Mouse (Mus musculus) intestine, embryonic 16.5 days (tissue): Measurements from ENCODE around the gene Syn2. TPM values are rescaled to one million over a fixed set of nuclear protein-coding genes. Genes with fewer than 3 reads are reported as not detected.

Source experiments
- ATAC-seq: fragments of 200-750 bp; cut with Nextera tagmentation; 2 replicates; pipeline ENCODE4 v1.8.0; 2017; ENCODE audit warnings: moderate TSS enrichment, moderate library complexity
- H3K27ac ChIP-seq: fragments of 300-500 bp; sonication (generic); 2 replicates; pipeline ENCODE4 v1.5.1; 2014; ENCODE audit warnings: mild to moderate bottlenecking, low read length
- H3K27me3 ChIP-seq: fragments of 300-500 bp; sonication (generic); replicated peaks from 2 replicates; pipeline ENCODE4 v1.6.1; 2014; ENCODE audit warnings: low read length, control low read depth, mixed read lengths; ENCODE audit not compliant: control insufficient read depth, insufficient read depth
- H3K36me3 ChIP-seq: fragments of 300-500 bp; sonication (generic); 2 replicates; pipeline ENCODE4 v1.6.1; 2014; ENCODE audit warnings: low read length, control low read depth; ENCODE audit not compliant: control insufficient read depth, insufficient read depth
- H3K4me1 ChIP-seq: fragments of 300-500 bp; sonication (generic); 2 replicates; pipeline ENCODE4 v1.6.1; 2014; ENCODE audit warnings: low read length, control low read depth, mixed read lengths; ENCODE audit not compliant: control insufficient read depth, insufficient read depth
- H3K4me2 ChIP-seq: fragments of 300-500 bp; sonication (generic); 2 replicates; pipeline ENCODE4 v1.6.1; 2014; ENCODE audit warnings: low read depth, low read length, control low read depth
- H3K4me3 ChIP-seq: fragments of 300-500 bp; sonication (generic); 2 replicates; pipeline ENCODE4 v1.5.1; 2014; ENCODE audit warnings: mild to moderate bottlenecking, low read length
- H3K9ac ChIP-seq: fragments of 300-500 bp; sonication (generic); 2 replicates; pipeline ENCODE4 v1.6.1; 2014; ENCODE audit warnings: low read depth, low read length
- H3K9me3 ChIP-seq: fragments of 300-500 bp; sonication (generic); 2 replicates; pipeline ENCODE4 v1.6.1; 2016; ENCODE audit warnings: low read length, control low read depth; ENCODE audit not compliant: control insufficient read depth
- whole genome bisulfite sequencing: fragments of 180-500 bp; shearing (Covaris S2); extraction: QIAGEN DNeasy Blood & Tissue Kit; methylation state at CpG from one replicate; pipeline ENCODE4 v1.1.7; 2014; 5-methylcytosine and 5-hydroxymethylcytosine counted together
- polyA plus RNA-seq: library from polyadenylated mRNA; unstranded; fragments of >200 nt; fragmentation: Nextera tagmentation; extraction: Ambion mirVana; gene quantifications from 2 replicates; pipeline ENCODE4 v1.2.1, GENCODE M21; 2015

Syn2 gene
- polyA plus RNA-seq, 1 experiment from 2014 or later, result 0.89 TPM

- 0 out of 2 replicates have a peak, but pooled peaks cover 3% of the 10 kb centered on the region for H3K4me1 ChIP-seq
- H3K27ac ChIP-seq, result no peak overlapping the region
- no peaks in the 10 kb centered on the region for H3K27me3 ChIP-seq
- no peak overlapping the region for H3K4me3 ChIP-seq
- H3K9me3 ChIP-seq, result 0 out of 2 replicates have a peak, but pooled peaks cover 4% of the 10 kb centered on the region
- 60% methylated on average over 3 of the region's 3 CpGs for WGBS
- no peak overlapping the region for H3K4me2 ChIP-seq
- H3K9ac ChIP-seq, result no peak overlapping the region
- H3K36me3 ChIP-seq, result no peaks in the 10 kb centered on the region
- ATAC-seq, result no peak
Observed at GRCm38 (mm10) chr6:115210820-115211219, 76.1 kb downstream of the Syn2 start.

- H3K36me3 ChIP-seq, result no peaks in the 10 kb centered on the region
- H3K4me2 ChIP-seq, result no peak overlapping the region
- H3K9me3 ChIP-seq, result 0 out of 2 replicates have a peak, but pooled peaks cover 1% of the 10 kb centered on the region
- no peak for ATAC-seq
- no peak overlapping the region for H3K9ac ChIP-seq
- no peaks in the 10 kb centered on the region for H3K27me3 ChIP-seq
- 0 out of 2 replicates have a peak, but pooled peaks cover 3% of the 10 kb centered on the region for H3K4me1 ChIP-seq
- 48% methylated on average over 5 of the region's 5 CpGs for WGBS
- H3K27ac ChIP-seq, result peak overlapping the region; percentile 33
- H3K4me3 ChIP-seq, result no peak overlapping the region
Observed at GRCm38 (mm10) chr6:115212132-115212903, 77.6 kb downstream of the Syn2 start.

- Histone ChIP-seq H3K36me3 (no peaks in the 10 kb centered on the region), H3K4me2 (no peak overlapping the region), H3K4me3 (no peak overlapping the region), H3K4me1 (0 out of 2 replicates have a peak, but pooled peaks cover 3% of the 10 kb centered on the region), H3K9me3 (no peaks in the 10 kb centered on the region), H3K27ac (no peak overlapping the region), H3K9ac (no peak overlapping the region), H3K27me3 (no peaks in the 10 kb centered on the region)
- 53% methylated on average over 5 of the region's 5 CpGs for WGBS
- no peak for ATAC-seq
Observed at GRCm38 (mm10) chr6:115213129-115213528, 78.4 kb downstream of the Syn2 start.

- no peaks in the 10 kb centered on the region for H3K36me3 ChIP-seq
- ATAC-seq, result no peak
Observed at GRCm38 (mm10) chr6:115221215-115221641, 86.5 kb downstream of the Syn2 start.

GRCm38 (mm10) chr6:115225519-115225918 is 90.8 kb downstream of the Syn2 start:
- WGBS, result 53% methylated on average over 3 of the region's 3 CpGs
- no peaks in the 10 kb centered on the region for H3K4me1 ChIP-seq
- no peak overlapping the region for H3K9ac ChIP-seq
- no peak overlapping the region for H3K4me3 ChIP-seq
- no peak for ATAC-seq
- no peak overlapping the region for H3K4me2 ChIP-seq
- no peak overlapping the region for H3K27ac ChIP-seq
- no peaks in the 10 kb centered on the region for H3K27me3 ChIP-seq
- H3K9me3 ChIP-seq, result no peaks in the 10 kb centered on the region
- no peaks in the 10 kb centered on the region for H3K36me3 ChIP-seq

More at GRCm38 (mm10) chr6:115221215-115221641, 86.5 kb downstream of the Syn2 start:
- Histone ChIP-seq H3K27ac (no peak overlapping the region), H3K9ac (no peak overlapping the region), H3K27me3 (no peaks in the 10 kb centered on the region), H3K9me3 (no peaks in the 10 kb centered on the region), H3K4me3 (no peak overlapping the region), H3K4me2 (no peak overlapping the region), H3K4me1 (no peaks in the 10 kb centered on the region)
- 79% methylated on average over 8 of the region's 8 CpGs for WGBS

- ATAC-seq, result no peak
- WGBS, result 69% methylated on average over 4 of the region's 4 CpGs
- no peak within 1 kb of the TSS for H3K27ac ChIP-seq
Observed at GRCm38 (mm10) chr6:115227043-115227442, 92.3 kb downstream of the Syn2 start, which contains the start of gene Gm17482. Gm17482 (plus strand) TSS chr6:115227343.

GRCm38 (mm10) chr6:115227529-115227928 is 92.8 kb downstream of the Syn2 start:
- peak; percentile 50; the same call in 1 of the 2 replicates for ATAC-seq
- 0% methylated on average over 2 of the region's 2 CpGs for WGBS
- no peak overlapping the region for H3K27ac ChIP-seq

More at GRCm38 (mm10) chr6:115227043-115227442, 92.3 kb downstream of the Syn2 start, which contains the start of gene Gm17482:
- no peaks in the 10 kb centered on the region for H3K27me3 ChIP-seq
- H3K4me2 ChIP-seq, result no peak within 1 kb of the TSS
- H3K9me3 ChIP-seq, result no peaks in the 10 kb centered on the region
- H3K4me1 ChIP-seq, result no peaks in the 10 kb centered on the region
- H3K9ac ChIP-seq, result no peak within 1 kb of the TSS
- no peaks in the 10 kb centered on the region for H3K36me3 ChIP-seq
- no peak within 1 kb of the TSS for H3K4me3 ChIP-seq

GRCm38 (mm10) chr6:115230557-115230956 is 95.9 kb downstream of the Syn2 start:
- no peaks in the 10 kb centered on the region for H3K36me3 ChIP-seq
- no peaks in the 10 kb centered on the region for H3K4me1 ChIP-seq
- H3K9me3 ChIP-seq, result no peaks in the 10 kb centered on the region
- 70% methylated on average over 3 of the region's 3 CpGs for WGBS
- H3K4me2 ChIP-seq, result no peak overlapping the region
- no peak for ATAC-seq
- no peaks in the 10 kb centered on the region for H3K27me3 ChIP-seq
- no peak overlapping the region for H3K27ac ChIP-seq
- no peak overlapping the region for H3K4me3 ChIP-seq
- H3K9ac ChIP-seq, result no peak overlapping the region

More at GRCm38 (mm10) chr6:115227529-115227928, 92.8 kb downstream of the Syn2 start:
- H3K4me3 ChIP-seq, result no peak overlapping the region
- H3K9ac ChIP-seq, result no peak overlapping the region
- no peaks in the 10 kb centered on the region for H3K9me3 ChIP-seq
- H3K36me3 ChIP-seq, result no peaks in the 10 kb centered on the region
- H3K4me2 ChIP-seq, result no peak overlapping the region
- H3K27me3 ChIP-seq, result no peaks in the 10 kb centered on the region
- no peaks in the 10 kb centered on the region for H3K4me1 ChIP-seq

- H3K4me1 ChIP-seq, result no peaks in the 10 kb centered on the region
- H3K4me2 ChIP-seq, result no peak overlapping the region
- H3K27ac ChIP-seq, result no peak overlapping the region
- WGBS, result 67% methylated on average over 4 of the region's 4 CpGs
- no peak overlapping the region for H3K9ac ChIP-seq
- H3K36me3 ChIP-seq, result no peaks in the 10 kb centered on the region
- no peaks in the 10 kb centered on the region for H3K27me3 ChIP-seq
- H3K9me3 ChIP-seq, result no peaks in the 10 kb centered on the region
- no peak overlapping the region for H3K4me3 ChIP-seq
- no peak for ATAC-seq
Observed at GRCm38 (mm10) chr6:115231836-115232235, 97.1 kb downstream of the Syn2 start.
